Mouse (Mus musculus) E14TG2a.4 (cell line): ENCODE results near the gene Nemp1.

Experiments
- H3K27me3 ChIP-seq: 2 replicates; pipeline ENCODE4 v1.6.1; 2014; ENCODE audit warnings: low read length, control low read depth; ENCODE audit not compliant: insufficient read depth
- H3K36me3 ChIP-seq: 2 replicates; pipeline ENCODE4 v1.6.1; 2014; ENCODE audit warnings: low read length, control low read depth; ENCODE audit not compliant: insufficient read depth
- H3K4me1 ChIP-seq: replicated peaks from 2 replicates; pipeline ENCODE4 v1.6.1; 2014; ENCODE audit warnings: low read depth, low read length, control low read depth
- H3K4me3 ChIP-seq: replicated peaks from 2 replicates; pipeline ENCODE4 v1.5.1; 2014; ENCODE audit warnings: mild to moderate bottlenecking, low read length
- H3K9me3 ChIP-seq: 2 replicates; pipeline ENCODE4 v1.6.1; 2014; ENCODE audit warnings: low read length, control low read depth
- CTCF ChIP-seq: conservative IDR thresholded peaks from 2 replicates; pipeline ENCODE4 v1.5.1; 2014; ENCODE audit warnings: low read length
- NANOG ChIP-seq: IDR thresholded peaks from 2 replicates; pipeline ENCODE4 v1.6.1; 2014; ENCODE audit warnings: borderline replicate concordance, low read length, mixed read lengths
- POU5F1 ChIP-seq: IDR thresholded peaks from 2 replicates; pipeline ENCODE4 v1.6.1; 2014; ENCODE audit warnings: low read length, borderline replicate concordance

The Nemp1 gene

GRCm38 (mm10) chr10:127665366-127666181 lies 1.1 kb upstream of the Nemp1 start:
- H3K4me3 ChIP-seq: peak overlapping the region; percentile 88
- peaks cover 33% of the 10 kb centered on the region for H3K36me3 ChIP-seq
- H3K27me3 ChIP-seq: peaks cover 35% of the 10 kb centered on the region
- H3K9me3 ChIP-seq: no peaks in the 10 kb centered on the region
- TF ChIP-seq CTCF (no peak), POU5F1 (no peak), NANOG (no peak)
- peaks cover 91% of the 10 kb centered on the region for H3K4me1 ChIP-seq

GRCm38 (mm10) chr10:127667269-127668092 lies 780 bp downstream of the Nemp1 start:
- no peak for TF ChIP-seq CTCF
- no peak for TF ChIP-seq NANOG
- no peak for TF ChIP-seq POU5F1
- Histone ChIP-seq H3K27me3 (peaks cover 35% of the 10 kb centered on the region), H3K4me3 (peak overlapping the region; percentile 88), H3K9me3 (no peaks in the 10 kb centered on the region; the same call in 1 of the 2 replicates), H3K36me3 (peaks cover 22% of the 10 kb centered on the region), H3K4me1 (peaks cover 78% of the 10 kb centered on the region)

- Histone ChIP-seq H3K27me3 (peaks cover 35% of the 10 kb centered on the region), H3K4me1 (peaks cover 69% of the 10 kb centered on the region), H3K36me3 (peaks cover 17% of the 10 kb centered on the region), H3K9me3 (peaks cover 2% of the 10 kb centered on the region; the same call in 1 of the 2 replicates), H3K4me3 (peak within 1 kb of the TSS; percentile 88)
- TF ChIP-seq CTCF (no peak), NANOG (no peak), POU5F1 (no peak)
Measured at GRCm38 (mm10) chr10:127668093-127669050, 1.7 kb downstream of the Nemp1 start, which contains the start of gene Nab2. Gene Nab2, minus strand, starts transcription at chr10:127668568.

GRCm38 (mm10) chr10:127669170-127669569 lies 2.5 kb downstream of the Nemp1 start:
- TF ChIP-seq POU5F1 (no peak), CTCF (no peak), NANOG (no peak)
- H3K4me3 ChIP-seq: peak overlapping the region; percentile 88; the same call in 1 of the 2 replicates

GRCm38 (mm10) chr10:127670185-127670584 lies 3.5 kb downstream of the Nemp1 start:
- Histone ChIP-seq H3K36me3 (no peaks in the 10 kb centered on the region), H3K4me3 (no peak overlapping the region), H3K27me3 (peaks cover 18% of the 10 kb centered on the region), H3K4me1 (peaks cover 51% of the 10 kb centered on the region), H3K9me3 (peaks cover 19% of the 10 kb centered on the region)
- TF ChIP-seq POU5F1 (no peak), CTCF (0 out of 2 replicates have a peak, but pooled peaks have one; percentile 4), NANOG (no peak)

More at GRCm38 (mm10) chr10:127669170-127669569, 2.5 kb downstream of the Nemp1 start:
- Histone ChIP-seq H3K4me1 (peaks cover 61% of the 10 kb centered on the region), H3K36me3 (peaks cover 9% of the 10 kb centered on the region), H3K9me3 (peaks cover 10% of the 10 kb centered on the region), H3K27me3 (peaks cover 28% of the 10 kb centered on the region)

GRCm38 (mm10) chr10:127671276-127671675 lies 4.6 kb downstream of the Nemp1 start:
- peaks cover 19% of the 10 kb centered on the region for H3K9me3 ChIP-seq
- TF ChIP-seq CTCF (peak; percentile 84), POU5F1 (no peak)
- H3K36me3 ChIP-seq: no peaks in the 10 kb centered on the region
- no peak overlapping the region for H3K4me3 ChIP-seq
- peaks cover 45% of the 10 kb centered on the region for H3K4me1 ChIP-seq
- H3K27me3 ChIP-seq: peaks cover 7% of the 10 kb centered on the region

- Histone ChIP-seq H3K27me3 (no peaks in the 10 kb centered on the region), H3K4me1 (peaks cover 43% of the 10 kb centered on the region), H3K36me3 (peaks cover 7% of the 10 kb centered on the region), H3K4me3 (no peak overlapping the region), H3K9me3 (peaks cover 19% of the 10 kb centered on the region)
- TF ChIP-seq POU5F1 (no peak), NANOG (no peak), CTCF (no peak)
Measured at GRCm38 (mm10) chr10:127674046-127674655, 7.5 kb downstream of the Nemp1 start.
